Mouse (Mus musculus) hindbrain, embryonic 12.5 days (tissue): ENCODE results near the gene Helz. TPM values are rescaled to one million over a fixed set of nuclear protein-coding genes. Genes with fewer than 3 reads are reported as not detected.
A peak's percentile ranks its signal among the peaks of the same experiment; 100 is the strongest.

Experiments
- ATAC-seq: fragments of 200-750 bp; cut with Nextera tagmentation; 2 replicates; pipeline ENCODE4 v1.8.0; 2017; ENCODE audit warnings: moderate TSS enrichment; ENCODE audit not compliant: low FRiP score
- H3K27ac ChIP-seq: fragments of 300-500 bp; sonication (generic); 2 replicates; pipeline ENCODE4 v1.5.1; 2016; ENCODE audit warnings: mild to moderate bottlenecking
- H3K27me3 ChIP-seq: fragments of 300-500 bp; sonication (generic); 2 replicates; pipeline ENCODE4 v1.6.1; 2016; ENCODE audit warnings: mild to moderate bottlenecking
- H3K36me3 ChIP-seq: fragments of 300-500 bp; sonication (generic); 2 replicates; pipeline ENCODE4 v1.6.1; 2016; ENCODE audit warnings: mild to moderate bottlenecking
- H3K4me1 ChIP-seq: fragments of 300-500 bp; sonication (generic); 2 replicates; pipeline ENCODE4 v1.6.1; 2016
- H3K4me2 ChIP-seq: fragments of 300-500 bp; sonication (generic); replicated peaks from 2 replicates; pipeline ENCODE4 v1.6.1; 2016; ENCODE audit warnings: mild to moderate bottlenecking
- H3K4me3 ChIP-seq: fragments of 300-500 bp; sonication (generic); 2 replicates; pipeline ENCODE4 v1.5.1; 2016; ENCODE audit warnings: mild to moderate bottlenecking
- H3K9ac ChIP-seq: fragments of 300-500 bp; sonication (generic); 2 replicates; pipeline ENCODE4 v1.6.1; 2016; ENCODE audit warnings: mild to moderate bottlenecking, moderate library complexity
- H3K9me3 ChIP-seq: fragments of 300-500 bp; sonication (generic); replicated peaks from 2 replicates; pipeline ENCODE4 v1.6.1; 2016; ENCODE audit warnings: mild to moderate bottlenecking
- WGBS: fragments of 180-500 bp; shearing (Covaris S2); methylation state at CpG from one replicate; pipeline ENCODE4 v1.1.7; 2016; 5-methylcytosine and 5-hydroxymethylcytosine counted together
- polyA plus RNA-seq: library from polyadenylated mRNA; unstranded; fragments of >200 nt; fragmentation: Nextera tagmentation; extraction: Ambion mirVana; gene quantifications from 2 replicates; pipeline ENCODE4 v1.2.1, GENCODE M21; 2016

Gene Helz
- polyA plus RNA-seq, 1 experiment from 2014 or later, result 21.4 TPM

GRCm38 (mm10) chr11:107524966-107525365 lies 22.8 kb upstream of the Helz start:
- Histone ChIP-seq H3K36me3 (no peaks in the 10 kb centered on the region), H3K4me2 (no peak overlapping the region), H3K27ac (no peak overlapping the region), H3K9ac (no peak overlapping the region), H3K4me3 (no peak overlapping the region), H3K4me1 (no peaks in the 10 kb centered on the region), H3K27me3 (no peaks in the 10 kb centered on the region), H3K9me3 (no peaks in the 10 kb centered on the region)
- WGBS, result 72% methylated on average over 1 of the region's 1 CpGs
- ATAC-seq, result no peak

GRCm38 (mm10) chr11:107527632-107528031 lies 20.1 kb upstream of the Helz start:
- Histone ChIP-seq H3K4me1 (no peaks in the 10 kb centered on the region), H3K4me3 (no peak overlapping the region), H3K9ac (no peak overlapping the region), H3K4me2 (no peak overlapping the region), H3K9me3 (no peaks in the 10 kb centered on the region), H3K27me3 (no peaks in the 10 kb centered on the region), H3K36me3 (no peaks in the 10 kb centered on the region), H3K27ac (no peak overlapping the region)
- ATAC-seq, result no peak
- WGBS, result 17% methylated on average over 3 of the region's 3 CpGs

GRCm38 (mm10) chr11:107529320-107529719 lies 18.4 kb upstream of the Helz start:
- no peaks in the 10 kb centered on the region for H3K36me3 ChIP-seq
- ATAC-seq, result no peak
- no peaks in the 10 kb centered on the region for H3K27me3 ChIP-seq
- no peaks in the 10 kb centered on the region for H3K4me1 ChIP-seq
- no peak overlapping the region for H3K4me3 ChIP-seq
- 38% methylated on average over 8 of the region's 8 CpGs for WGBS
- no peaks in the 10 kb centered on the region for H3K9me3 ChIP-seq
- no peak overlapping the region for H3K27ac ChIP-seq
- H3K4me2 ChIP-seq, result no peak overlapping the region
- H3K9ac ChIP-seq, result no peak overlapping the region

GRCm38 (mm10) chr11:107531445-107531844 lies 16.3 kb upstream of the Helz start:
- H3K36me3 ChIP-seq, result no peaks in the 10 kb centered on the region
- no peaks in the 10 kb centered on the region for H3K9me3 ChIP-seq
- WGBS, result 65% methylated on average over 4 of the region's 4 CpGs
- H3K27ac ChIP-seq, result no peak overlapping the region
- ATAC-seq, result no peak
- no peaks in the 10 kb centered on the region for H3K27me3 ChIP-seq
- H3K4me1 ChIP-seq, result no peaks in the 10 kb centered on the region
- H3K9ac ChIP-seq, result no peak overlapping the region
- H3K4me2 ChIP-seq, result no peak overlapping the region
- H3K4me3 ChIP-seq, result no peak overlapping the region

- WGBS, result 31% methylated on average over 5 of the region's 5 CpGs
- Histone ChIP-seq H3K4me2 (no peak overlapping the region), H3K4me3 (no peak overlapping the region), H3K9me3 (no peaks in the 10 kb centered on the region), H3K27me3 (no peaks in the 10 kb centered on the region), H3K27ac (no peak overlapping the region), H3K9ac (no peak overlapping the region), H3K4me1 (no peaks in the 10 kb centered on the region), H3K36me3 (no peaks in the 10 kb centered on the region)
- ATAC-seq, result no peak
Observed at GRCm38 (mm10) chr11:107532271-107532670, 15.5 kb upstream of the Helz start.

GRCm38 (mm10) chr11:107538994-107539393 lies 8.7 kb upstream of the Helz start:
- Histone ChIP-seq H3K27ac (no peak overlapping the region), H3K9me3 (no peaks in the 10 kb centered on the region), H3K36me3 (no peaks in the 10 kb centered on the region), H3K4me2 (no peak overlapping the region), H3K4me3 (no peak overlapping the region), H3K4me1 (no peaks in the 10 kb centered on the region), H3K9ac (no peak overlapping the region), H3K27me3 (no peaks in the 10 kb centered on the region)
- ATAC-seq, result no peak
- WGBS, result 94% methylated on average over 4 of the region's 4 CpGs

- Histone ChIP-seq H3K9ac (no peak overlapping the region), H3K36me3 (no peaks in the 10 kb centered on the region), H3K9me3 (no peaks in the 10 kb centered on the region), H3K27ac (no peak overlapping the region), H3K4me2 (no peak overlapping the region), H3K27me3 (0 out of 2 replicates have a peak, but pooled peaks cover 1% of the 10 kb centered on the region), H3K4me3 (no peak overlapping the region), H3K4me1 (no peaks in the 10 kb centered on the region)
- ATAC-seq, result no peak
- WGBS, result 55% methylated on average over 1 of the region's 1 CpGs
Observed at GRCm38 (mm10) chr11:107540339-107540738, 7.4 kb upstream of the Helz start.

- H3K27ac ChIP-seq, result no peak overlapping the region
- no peaks in the 10 kb centered on the region for H3K9me3 ChIP-seq
- 0 out of 2 replicates have a peak overlapping the region, but pooled peaks have one; percentile 90 for H3K4me3 ChIP-seq
- H3K9ac ChIP-seq, result no peak overlapping the region
- no peak for ATAC-seq
- peaks cover 10% of the 10 kb centered on the region; the same call in 1 of the 2 replicates for H3K27me3 ChIP-seq
- H3K4me1 ChIP-seq, result peaks cover 16% of the 10 kb centered on the region
- H3K4me2 ChIP-seq, result peak overlapping the region; percentile 100
- WGBS, result 23% methylated on average over 13 of the region's 13 CpGs
- no peaks in the 10 kb centered on the region; the same call in 1 of the 2 replicates for H3K36me3 ChIP-seq
Observed at GRCm38 (mm10) chr11:107545747-107546476, 1.8 kb upstream of the Helz start.

GRCm38 (mm10) chr11:107546667-107547301 lies 946 bp upstream of the Helz start:
- 0% methylated on average over 32 of the region's 37 CpGs for WGBS
- H3K4me2 ChIP-seq, result peak overlapping the region; percentile 100
- H3K9me3 ChIP-seq, result no peaks in the 10 kb centered on the region
- H3K36me3 ChIP-seq, result peaks cover 2% of the 10 kb centered on the region; the same call in 1 of the 2 replicates
- peaks cover 16% of the 10 kb centered on the region for H3K4me1 ChIP-seq
- H3K9ac ChIP-seq, result peak overlapping the region; percentile 94
- peak overlapping the region; percentile 69; the same call in 1 of the 2 replicates for H3K27ac ChIP-seq
- peak overlapping the region; percentile 90 for H3K4me3 ChIP-seq
- H3K27me3 ChIP-seq, result peaks cover 10% of the 10 kb centered on the region; the same call in 1 of the 2 replicates
- ATAC-seq, result peak; percentile 71

- ATAC-seq, result peak; percentile 60; the same call in 1 of the 2 replicates
- peak overlapping the region; percentile 90 for H3K4me3 ChIP-seq
- 7% methylated on average over 38 of the region's 39 CpGs for WGBS
- H3K9ac ChIP-seq, result peak overlapping the region; percentile 94
- H3K27ac ChIP-seq, result peak overlapping the region; percentile 69
- H3K27me3 ChIP-seq, result peaks cover 10% of the 10 kb centered on the region; the same call in 1 of the 2 replicates
- peaks cover 11% of the 10 kb centered on the region; the same call in 1 of the 2 replicates for H3K36me3 ChIP-seq
- no peaks in the 10 kb centered on the region for H3K9me3 ChIP-seq
- peaks cover 16% of the 10 kb centered on the region for H3K4me1 ChIP-seq
- H3K4me2 ChIP-seq, result peak overlapping the region; percentile 100
Observed at GRCm38 (mm10) chr11:107548204-107548975, 660 bp downstream of the Helz start.

- 98% methylated on average over 5 of the region's 5 CpGs for WGBS
- H3K4me3 ChIP-seq, result no peak overlapping the region
- H3K27me3 ChIP-seq, result no peaks in the 10 kb centered on the region
- H3K27ac ChIP-seq, result no peak overlapping the region
- no peaks in the 10 kb centered on the region for H3K4me1 ChIP-seq
- H3K9ac ChIP-seq, result no peak overlapping the region
- H3K9me3 ChIP-seq, result no peaks in the 10 kb centered on the region
- no peak for ATAC-seq
- H3K4me2 ChIP-seq, result no peak overlapping the region
- peaks cover 34% of the 10 kb centered on the region for H3K36me3 ChIP-seq
Observed at GRCm38 (mm10) chr11:107559874-107560273, 12.1 kb downstream of the Helz start.

GRCm38 (mm10) chr11:107567431-107567830 lies 19.7 kb downstream of the Helz start:
- H3K4me3 ChIP-seq, result no peak overlapping the region
- peaks cover 27% of the 10 kb centered on the region for H3K36me3 ChIP-seq
- no peak overlapping the region for H3K9ac ChIP-seq
- H3K27me3 ChIP-seq, result no peaks in the 10 kb centered on the region
- WGBS, result 94% methylated on average over 3 of the region's 3 CpGs
- H3K4me2 ChIP-seq, result no peak overlapping the region
- no peak for ATAC-seq
- no peak overlapping the region for H3K27ac ChIP-seq
- no peaks in the 10 kb centered on the region for H3K9me3 ChIP-seq
- H3K4me1 ChIP-seq, result no peaks in the 10 kb centered on the region
